Mouse (Mus musculus) thymus, postnatal 4 days (tissue): ENCODE results near the gene Bach2.

Experiments used
- DNase-seq: peaks from one replicate; pipeline ENCODE4 v3.0.0; 2021

Bach2 gene

DNA sequence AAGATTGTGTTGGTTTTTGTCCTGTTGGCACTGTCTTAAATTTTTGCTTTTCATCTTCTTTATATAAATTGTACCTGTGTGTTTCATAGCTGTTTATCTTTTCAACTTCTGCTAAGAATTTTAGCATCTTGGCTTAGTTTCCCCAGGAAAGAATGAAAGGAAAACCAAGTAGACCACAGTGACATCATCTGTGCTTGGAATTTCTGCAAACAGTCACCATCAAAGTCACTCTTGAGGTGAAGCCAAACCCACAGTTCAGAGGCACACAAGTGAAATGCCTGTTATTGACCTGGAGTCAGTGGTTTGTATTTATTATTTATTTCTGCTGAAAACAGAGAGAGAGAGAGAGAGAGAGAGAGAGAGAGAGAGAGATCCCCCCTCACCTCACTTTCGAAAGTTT, 95.5 kb downstream of the Bach2 start:
- DNase-seq = no peak

DNA sequence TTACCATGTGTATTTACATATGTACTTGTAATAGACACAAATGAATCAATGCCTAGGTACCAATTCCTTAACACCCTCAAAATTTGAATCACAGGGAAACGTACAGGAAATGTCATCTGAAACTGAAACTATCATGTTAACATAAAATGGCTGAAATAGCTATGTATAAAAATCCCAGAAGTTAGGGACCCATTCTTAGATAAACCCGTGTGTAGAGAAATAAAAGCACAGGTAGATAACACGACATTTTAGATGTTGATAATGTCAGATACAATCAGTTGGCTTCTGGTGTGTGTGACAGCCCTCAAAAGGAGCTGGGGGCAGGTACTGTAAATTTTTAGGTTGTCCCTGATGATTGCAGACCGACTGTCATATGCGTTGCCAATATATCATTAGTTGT, 96.2 kb downstream of the Bach2 start:
- DNase-seq = no peak

DNA sequence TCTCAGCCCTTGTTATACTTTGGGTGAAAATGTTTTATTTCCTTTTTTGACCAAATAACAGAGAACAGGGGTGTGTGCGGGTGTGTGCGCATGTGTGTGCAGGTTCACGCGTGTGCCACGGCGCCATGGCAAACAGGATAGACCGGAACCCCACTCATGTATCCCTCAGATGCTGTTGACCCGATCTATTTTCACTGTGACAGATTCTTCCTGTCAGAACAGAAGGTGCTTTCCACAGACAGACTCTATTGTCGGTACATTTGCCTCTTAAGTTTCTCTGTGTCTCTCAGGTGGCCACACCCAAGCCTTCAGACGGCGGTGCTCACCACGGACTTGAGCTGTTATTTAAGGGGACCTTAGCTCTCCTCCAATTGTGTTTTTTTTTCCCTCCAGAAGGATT, 97.1 kb downstream of the Bach2 start:
- no peak for DNase-seq

DNA sequence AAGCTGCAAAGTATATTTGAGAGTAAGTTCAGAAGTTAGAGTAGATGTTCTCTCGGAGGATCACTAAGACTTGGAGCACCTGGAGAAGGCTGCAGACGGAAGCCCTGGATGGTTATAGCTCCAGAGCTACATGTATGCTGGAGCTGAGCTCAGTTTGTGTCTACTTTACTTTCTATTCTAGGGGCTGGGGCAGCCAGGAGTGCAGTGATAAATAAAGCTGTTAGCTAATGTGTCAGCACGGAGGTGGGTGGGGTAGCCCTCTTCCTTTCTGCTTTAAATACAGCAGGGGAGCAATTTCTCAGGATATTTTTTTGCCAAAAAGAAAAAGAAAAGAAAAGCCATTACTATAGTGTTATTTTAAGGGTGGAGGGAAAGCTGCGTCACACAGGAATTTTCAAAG, 98.0 kb downstream of the Bach2 start:
- DNase-seq = no peak

DNA sequence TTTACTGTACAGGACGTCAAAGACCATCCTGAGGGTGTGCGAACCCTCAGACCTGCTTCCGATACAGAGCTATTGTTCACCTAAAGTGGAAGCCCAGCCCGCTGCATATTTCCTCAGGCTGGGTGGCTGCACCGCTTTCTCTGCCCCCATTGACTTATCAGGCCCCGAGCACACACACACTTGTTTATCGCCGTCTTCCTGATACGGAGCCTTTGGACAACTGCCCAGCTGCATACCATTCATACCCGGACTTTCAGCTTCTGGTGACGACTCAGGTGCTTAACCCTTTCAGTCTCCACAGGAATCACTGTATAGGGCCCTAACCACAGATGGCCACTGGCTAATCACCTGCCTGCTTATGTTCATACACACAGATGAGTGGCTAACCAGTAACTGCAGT, 99.0 kb downstream of the Bach2 start:
- DNase-seq = no peak

DNA sequence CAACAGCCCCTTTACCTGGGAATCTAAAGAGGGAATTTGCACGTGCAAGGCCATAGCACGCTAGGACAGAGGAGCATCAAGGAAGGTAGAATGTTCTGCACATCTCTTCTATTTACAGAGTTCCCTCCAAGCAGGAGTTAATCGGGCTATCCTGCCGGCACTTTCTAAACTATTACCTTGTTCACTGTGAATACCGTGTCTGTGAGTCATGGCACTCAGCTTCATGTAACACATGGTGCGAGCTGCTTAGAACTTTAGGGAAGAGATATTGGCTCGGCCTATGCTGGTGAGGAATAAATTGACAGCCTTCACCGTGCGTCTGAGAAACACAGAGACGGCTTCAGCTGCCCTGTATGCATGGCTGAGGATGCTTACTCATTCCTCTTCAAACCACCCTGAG, 99.8 kb downstream of the Bach2 start:
- no peak for DNase-seq

DNA sequence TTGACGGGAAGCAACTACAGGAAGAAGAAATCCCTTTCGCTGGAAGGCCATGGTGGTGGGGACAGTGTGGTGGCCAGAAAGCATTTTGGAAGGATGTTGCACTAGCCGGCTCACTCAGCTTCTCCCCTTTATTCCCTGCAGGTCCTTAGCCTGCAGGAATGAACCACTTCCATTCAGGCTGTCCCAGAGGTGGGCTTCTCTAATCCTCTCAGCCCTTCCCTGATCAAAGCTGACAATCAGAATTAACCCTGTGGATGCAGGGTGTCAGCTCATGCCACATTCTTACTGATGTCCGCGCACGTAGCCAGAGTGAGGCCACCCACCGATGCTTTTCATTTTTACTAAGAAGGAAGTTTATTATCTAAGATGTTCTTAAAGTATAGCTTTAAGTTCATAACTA, 102.2 kb downstream of the Bach2 start:
- DNase-seq = no peak

DNA sequence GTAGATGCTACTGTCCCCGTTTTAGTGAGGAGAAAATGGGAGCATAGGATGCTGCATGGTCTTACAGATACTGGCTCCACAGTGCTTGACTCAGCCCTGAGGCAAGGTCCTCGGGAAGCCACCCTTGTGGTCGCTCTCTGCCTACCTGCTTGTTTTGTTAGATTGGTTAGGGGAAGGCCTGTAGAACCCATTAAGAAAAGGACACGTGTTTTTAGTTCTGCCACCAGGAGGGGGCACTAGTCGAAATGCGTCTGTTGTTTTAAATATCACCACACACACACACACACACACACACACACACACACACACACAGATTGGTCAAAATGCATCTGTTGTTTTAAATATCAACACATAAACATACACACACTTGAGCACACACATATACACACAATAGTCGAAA, 103.7 kb downstream of the Bach2 start:
- DNase-seq = peak; percentile 60

DNA sequence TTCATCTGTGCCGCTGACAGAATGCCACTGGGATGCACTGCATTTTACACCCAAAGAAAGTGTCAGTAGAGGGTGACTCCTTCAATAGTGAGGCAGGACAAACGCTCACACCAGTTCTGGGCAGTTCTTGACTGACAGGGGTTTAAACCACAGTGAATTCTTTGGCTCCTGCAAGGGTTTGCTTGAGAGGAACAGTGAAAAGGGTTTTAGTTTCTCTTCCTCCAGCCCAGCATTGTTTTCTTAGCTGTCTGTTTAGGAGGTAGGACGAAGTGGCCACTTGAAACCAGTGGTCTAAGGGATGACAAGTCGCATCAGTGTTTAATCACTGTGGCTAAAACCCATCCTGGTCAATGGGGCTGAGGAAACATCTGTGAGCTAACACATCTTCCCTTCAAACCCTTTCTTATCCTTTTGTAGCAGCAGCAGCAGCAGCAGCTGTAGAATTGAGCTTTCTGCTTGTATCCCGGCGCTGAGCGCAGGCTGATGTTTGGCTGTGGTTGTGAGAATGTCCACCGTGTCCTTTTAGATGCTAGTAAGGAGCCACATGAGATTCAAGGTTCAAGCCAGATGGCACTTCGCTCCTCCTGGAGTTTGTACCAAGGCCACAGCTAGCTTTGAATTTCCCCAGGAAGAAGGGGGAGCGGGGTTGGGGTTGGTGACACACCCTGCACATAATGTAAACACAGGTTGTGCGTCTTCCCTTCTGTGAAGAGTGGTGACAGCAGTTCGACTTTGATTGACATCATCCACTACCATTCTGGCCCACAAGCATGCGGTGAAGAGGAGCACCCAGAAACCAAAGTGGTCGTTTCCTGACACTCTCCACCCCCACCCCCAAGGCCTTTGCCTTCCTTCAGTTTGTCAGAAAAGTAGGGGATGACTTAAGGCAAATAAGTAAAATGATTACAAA, 104.9 kb downstream of the Bach2 start:
- DNase-seq = peak; percentile 42

DNA sequence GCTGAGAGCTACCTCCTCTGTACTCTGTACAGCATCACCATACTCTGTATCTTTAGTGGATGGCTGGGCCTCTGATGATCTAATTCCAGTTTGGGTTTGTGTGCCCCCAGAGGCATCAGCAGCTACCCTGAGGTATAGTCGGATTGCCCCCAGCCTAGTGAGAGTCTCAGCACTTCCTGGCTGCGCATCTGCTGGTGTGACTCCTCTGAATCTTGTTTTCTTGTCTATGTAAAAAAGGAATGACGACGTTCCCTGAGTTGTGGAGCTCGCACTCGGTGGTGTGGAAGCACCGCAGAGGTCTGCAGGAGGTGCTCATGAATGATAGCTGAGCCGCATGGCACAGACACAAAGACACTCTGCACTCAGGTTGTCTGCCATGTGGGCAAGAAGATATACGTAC, 105.7 kb downstream of the Bach2 start:
- no peak for DNase-seq

DNA sequence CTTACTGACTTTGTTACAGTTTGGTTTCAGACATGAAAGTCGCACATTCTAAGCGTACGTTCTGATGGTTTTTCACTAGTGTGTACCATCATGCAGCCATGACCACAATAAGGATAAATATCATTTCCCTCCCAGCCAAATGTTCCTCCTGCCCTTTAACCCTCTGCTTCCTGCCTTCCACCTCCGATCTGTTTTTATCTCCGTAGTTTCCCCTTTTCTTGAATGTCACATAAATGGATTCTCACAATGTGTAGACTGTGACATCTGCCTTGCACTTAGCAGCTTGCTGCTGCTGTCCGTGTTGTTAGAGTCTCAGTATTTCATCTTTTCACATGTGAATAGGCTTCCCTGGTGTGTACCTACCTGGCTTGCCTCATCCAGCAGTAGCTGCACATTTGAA, 108.6 kb downstream of the Bach2 start:
- no peak for DNase-seq

DNA sequence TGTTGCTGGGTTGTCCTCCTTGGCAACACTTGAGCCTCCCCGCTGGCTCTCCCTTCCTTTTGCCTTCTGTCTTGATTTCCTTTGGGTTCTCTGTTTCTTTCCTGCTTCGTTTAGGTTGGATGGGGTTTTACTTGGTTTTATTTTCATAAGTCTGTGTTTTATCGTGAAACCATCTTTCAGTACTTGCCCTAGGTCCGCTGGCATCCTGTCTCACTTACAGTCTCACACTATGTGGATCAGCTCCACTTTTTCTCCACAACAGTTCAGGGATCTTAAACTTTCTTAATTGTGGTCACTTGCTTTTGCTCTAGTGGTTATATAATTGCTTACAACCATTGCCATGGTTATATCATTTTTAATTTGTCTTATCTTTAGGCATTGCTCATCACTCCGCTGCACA, 109.1 kb downstream of the Bach2 start:
- DNase-seq = no peak

DNA sequence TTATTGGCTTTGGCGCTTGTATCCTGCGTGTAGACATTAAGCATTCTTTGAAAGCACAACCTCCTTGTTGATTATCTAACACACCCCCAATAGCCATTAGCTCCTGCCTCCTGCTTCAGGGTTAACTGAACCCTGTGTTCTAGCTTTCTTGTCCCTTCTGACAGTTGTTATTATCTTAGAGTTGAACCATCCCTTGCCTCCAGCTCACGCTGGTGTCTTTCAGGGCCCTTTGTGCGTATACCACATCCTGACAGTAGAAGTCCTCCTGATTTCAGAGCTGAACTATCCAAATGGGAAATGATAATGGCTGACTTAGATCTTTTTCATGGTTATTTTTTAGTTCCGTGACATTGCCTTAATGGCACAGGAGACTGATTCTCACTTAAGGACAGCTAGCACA, 110.8 kb downstream of the Bach2 start:
- DNase-seq = no peak

DNA sequence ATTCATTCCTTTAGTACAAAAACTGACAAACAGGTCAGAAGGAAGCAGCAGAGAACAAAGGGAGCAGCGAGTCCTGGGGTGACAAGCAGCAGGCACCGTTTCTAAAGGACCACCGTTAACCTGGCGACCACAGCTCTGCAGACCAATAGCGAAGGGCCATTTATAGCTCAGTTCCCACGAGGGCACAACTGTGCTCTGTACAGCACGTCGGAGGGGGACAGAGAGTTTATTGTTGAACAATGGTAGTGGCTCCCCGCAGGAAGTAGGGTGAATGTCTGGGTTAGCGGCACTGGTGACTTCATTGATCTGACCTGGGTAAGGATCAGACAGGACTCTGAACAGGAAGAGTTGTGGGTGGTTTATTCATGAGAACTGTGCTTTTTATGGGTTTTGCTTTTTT, 112.6 kb downstream of the Bach2 start:
- peak; percentile 28 for DNase-seq

DNA sequence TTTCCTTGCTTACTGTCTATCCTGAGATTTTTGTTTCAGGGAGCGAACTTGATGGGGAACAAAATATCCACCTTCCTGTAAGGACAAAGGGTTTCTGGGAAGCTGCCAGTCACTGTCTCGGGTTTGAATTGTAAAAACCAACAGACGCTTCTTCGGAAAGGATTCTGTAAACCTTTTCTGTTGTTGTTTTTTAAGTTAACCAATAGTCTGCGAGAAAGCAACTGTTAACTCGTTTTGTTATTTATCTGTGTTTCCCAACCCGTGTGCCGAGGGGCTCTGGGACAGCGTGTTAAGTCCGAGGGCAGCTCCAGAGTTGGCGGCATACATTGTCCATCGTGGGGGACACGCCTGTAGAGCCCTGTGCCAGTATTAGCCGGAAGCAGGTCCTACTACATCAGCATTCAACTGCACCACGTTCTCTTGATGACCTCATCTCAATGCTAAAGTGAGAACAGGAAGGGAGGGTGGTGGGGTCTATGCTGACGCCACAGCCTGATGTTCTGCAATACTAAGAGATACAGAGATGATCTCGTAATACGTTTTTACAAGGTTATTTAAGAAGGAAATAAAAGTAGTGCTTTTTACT, 113.2 kb downstream of the Bach2 start:
- DNase-seq = no peak

DNA sequence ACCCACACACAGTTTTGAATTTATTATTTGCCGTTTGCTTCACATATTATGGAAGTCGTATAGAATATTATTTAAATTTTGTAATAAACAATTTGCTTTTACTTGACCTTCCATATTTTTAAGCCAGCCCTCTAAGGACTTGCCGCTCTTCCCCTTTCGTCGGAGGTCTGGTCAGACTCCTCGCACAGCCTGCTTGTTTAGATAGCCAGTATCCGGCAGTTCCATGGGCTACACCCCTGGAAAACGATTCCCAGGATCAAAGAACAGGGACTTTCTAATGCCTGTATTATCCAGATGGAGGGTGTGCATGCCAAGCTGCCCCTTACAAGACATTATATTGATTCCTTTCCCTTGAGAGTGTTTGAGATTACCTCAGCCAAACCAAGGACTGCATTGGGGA, 113.8 kb downstream of the Bach2 start:
- no peak for DNase-seq

DNA sequence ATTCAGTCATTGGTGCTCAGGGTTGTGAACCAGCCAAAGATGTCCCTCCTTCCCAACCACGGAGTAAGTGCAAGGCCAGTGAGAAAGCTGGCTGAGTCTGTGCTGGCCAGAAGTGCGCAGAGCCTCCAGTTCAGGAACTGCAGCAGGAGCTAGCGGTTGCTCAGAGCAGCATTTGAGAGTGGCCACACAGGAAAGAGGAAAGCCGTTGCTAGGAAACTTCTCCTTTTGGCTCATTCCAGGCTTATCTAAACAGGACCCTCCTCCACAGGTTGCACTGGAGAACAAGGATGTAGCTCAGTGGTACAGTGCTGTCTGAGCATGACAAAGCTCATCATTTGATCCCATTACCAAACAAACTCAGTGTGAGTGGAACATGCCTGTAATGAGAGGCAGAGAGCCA, 114.2 kb downstream of the Bach2 start:
- DNase-seq = no peak

DNA sequence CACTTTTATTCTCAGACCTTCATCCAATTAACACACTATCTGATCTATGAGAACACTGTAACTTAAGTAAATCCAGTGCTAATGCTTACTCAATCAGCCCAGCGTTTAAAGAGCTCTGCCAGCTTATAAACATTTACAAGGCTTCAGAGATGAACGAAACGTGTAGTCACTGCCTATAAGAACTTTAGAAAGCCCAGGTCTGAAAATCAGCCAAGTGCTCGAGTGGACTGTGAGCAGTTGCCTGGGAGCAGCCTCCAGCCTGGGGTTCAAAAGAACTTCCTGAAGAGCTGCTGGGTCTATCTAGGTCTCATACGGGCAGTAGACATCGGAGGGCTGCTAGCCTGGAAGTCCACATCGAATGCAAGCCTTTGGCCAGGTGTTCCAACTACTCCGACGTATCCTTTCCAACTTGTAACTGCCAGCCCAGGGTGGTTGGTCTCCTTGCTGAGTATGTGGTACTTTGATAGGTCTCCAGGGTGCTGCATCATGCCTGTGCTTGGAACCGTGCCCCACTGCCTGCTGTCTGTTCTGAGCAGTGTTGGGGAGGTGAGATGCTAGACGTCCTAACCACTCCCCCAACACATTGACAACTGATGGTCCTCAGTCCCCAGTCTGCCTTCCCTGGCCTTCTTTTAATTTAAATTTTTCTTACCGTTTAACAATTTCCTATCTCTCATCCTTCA, 117.5 kb downstream of the Bach2 start:
- DNase-seq = no peak

DNA sequence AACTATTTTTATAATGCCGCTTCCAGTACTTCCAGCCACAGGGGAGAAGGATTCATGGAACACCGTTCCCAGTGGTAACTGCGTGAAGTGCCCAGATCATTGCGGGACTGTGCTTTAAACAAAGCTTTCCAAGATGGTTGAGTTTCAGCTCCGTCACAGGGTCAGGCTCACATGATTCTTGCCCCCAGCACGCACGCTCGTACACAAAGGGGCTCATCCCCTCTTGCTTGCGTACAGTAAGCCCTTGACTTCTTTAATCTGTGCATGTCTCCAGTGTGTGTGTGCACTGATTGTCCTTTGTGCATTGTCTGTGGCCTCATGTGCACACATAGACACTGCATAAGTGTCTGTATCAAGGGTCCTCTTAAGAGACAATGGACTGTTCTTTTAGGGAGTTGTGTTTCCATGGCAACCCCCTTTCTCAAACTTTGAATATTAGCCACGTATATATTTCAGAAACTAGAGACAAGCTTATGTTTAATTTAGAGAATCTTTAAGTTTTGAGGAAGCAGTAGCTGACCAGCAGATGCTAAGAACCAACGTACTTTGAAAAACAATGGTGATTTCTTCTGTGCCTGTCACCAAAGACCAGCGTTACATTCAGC, 119.5 kb downstream of the Bach2 start:
- DNase-seq = no peak

DNA sequence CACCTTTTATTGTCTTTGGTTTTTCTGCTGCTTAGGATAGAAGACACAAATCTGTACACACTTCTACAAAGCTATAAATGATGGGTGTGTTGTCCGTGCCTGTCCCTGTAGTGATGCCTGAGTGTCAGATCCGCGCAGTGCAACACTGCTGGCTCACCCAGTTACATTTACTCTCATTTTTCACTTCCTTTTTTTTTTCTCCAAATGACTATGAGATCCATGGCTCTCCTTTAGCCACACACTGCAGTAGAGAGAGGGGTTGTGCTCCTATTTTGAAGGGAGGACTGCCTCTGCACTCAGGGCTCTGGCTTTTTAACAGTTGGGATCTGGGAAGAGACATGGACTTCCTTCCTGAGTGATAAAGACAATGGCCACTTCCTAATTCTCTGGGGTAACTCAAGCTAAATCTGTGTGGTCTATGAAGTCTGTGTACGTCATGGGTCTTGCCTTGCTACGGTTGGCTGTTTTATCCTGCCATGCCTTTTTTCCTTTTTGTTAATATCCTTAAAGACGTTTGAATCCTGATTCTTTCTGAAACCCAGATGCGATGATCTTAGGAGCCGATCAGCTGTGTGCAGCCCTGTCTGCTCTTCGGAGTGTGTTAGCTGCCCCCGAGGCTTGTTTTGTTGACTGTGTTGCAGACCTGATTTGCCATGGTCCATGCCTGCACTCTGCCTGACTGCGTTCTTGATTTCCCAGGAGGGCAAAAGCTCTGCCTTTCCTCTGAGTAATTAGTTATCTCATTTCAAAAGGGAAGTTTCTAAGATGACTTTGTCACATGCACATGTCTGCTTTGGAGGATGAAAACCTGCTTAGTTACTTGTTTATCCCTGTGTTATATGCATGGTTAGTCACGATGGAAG, 120.2 kb downstream of the Bach2 start:
- DNase-seq = no peak

DNA sequence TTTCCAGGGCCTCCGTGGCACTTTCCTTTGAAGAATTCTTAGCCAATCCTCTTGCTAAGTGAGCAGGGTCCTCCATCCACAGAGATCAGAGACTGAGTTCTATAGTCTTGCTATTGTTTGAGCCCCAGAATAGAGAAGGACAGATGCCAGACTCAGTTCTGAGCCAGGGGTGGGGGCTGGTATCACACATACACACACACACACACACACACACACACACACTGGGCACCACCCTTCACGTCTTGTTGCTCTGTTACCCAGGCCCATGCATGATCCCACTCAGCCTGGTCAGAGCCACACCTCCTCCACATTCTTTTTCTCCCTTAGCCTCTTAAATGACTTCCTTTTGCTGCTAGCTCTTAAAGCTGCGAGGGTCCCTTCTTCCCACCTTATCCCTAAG, 121.0 kb downstream of the Bach2 start:
- DNase-seq = no peak

DNA sequence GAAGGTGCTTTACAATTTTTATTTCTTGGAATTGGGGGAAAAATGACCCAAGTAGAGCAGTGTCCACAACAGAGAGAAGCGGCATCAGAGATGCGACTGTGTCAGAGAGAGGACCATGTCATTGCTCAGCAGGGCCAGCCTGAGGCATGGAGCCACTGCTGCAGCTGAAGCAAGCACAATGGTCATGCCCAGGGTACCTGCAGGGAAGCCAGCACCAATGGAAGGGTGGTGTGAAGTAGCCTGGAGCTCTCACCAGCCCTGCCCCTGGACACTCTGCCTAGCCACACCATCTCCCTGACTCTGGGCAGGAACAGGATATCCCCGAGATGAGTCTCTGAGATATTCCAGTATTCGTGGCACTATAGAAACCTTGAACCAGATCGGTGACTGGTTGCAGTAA, 121.9 kb downstream of the Bach2 start:
- no peak for DNase-seq

DNA sequence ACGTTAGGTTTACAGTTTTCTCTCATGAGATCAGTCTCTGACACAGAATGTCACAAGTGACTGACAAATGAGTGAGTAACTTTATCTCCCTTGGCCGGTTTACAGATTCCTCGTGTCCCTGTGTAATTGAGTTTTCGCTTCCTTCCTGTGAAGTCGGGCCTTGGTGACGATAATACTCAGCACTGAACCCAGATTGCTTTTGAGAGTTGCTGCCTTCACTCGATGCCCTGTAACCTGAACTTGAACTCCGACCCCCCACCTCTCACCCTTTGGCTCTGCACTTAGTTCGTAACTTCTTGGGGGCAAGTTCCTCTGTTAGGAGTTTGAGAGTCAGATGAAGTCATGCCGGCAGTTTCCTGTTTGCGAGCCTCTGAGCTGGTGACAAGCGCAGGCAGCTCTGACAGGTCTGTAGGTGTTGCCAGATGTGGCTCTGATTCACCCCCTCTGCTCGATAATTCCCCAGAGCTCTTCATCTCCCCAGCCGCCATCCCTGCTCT, 124.9 kb downstream of the Bach2 start:
- DNase-seq = peak; percentile 64
